Mouse (Mus musculus): Measurements from ENCODE around the gene Bola3.

- TF ChIP-seq CTCF (IDR thresholded peaks at IDR 0.05; ENCODE audit: borderline replicate concordance, insufficient read depth, low read depth, low read length) (no peak), POLR2A (IDR thresholded peaks at IDR 0.05; ENCODE audit: borderline replicate concordance, insufficient read depth, low read length) (no peak)
Measured at GRCm38 (mm10) chr6:83350851-83351405, 2.0 kb downstream of the Bola3 start.
